In the genomic region with DNA sequence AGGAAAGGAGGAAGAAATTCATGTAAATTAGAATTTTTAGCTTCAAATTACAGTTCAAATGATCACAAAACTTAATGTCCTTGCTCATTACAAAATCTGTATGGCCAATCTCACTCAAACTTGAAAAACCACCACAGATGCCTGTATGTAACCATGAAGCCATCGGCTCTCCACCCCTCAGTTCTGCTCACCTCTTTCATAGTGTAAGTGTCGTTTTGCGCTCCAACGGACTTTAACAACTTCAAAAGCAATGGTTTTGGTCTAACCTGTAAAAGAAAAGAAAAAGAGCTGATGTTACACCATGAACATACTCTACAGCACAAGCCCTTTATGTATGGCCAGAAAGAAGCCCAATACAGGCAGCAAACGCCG, we compare ENCODE assay signal across 16 mouse cellular contexts.
"Had no signal": no experiment of that assay in that cellular context is flagged by ENCODE, and none has a peak within 500 bp of the region (broad histone marks: within the 10 kb centered on the region; RNA-seq: fewer than 3 reads in every experiment).

No protein-coding gene starts in this region.

- H3K27me3 ChIP-seq: neural tube, embryonic 13.5 days; neural tube, embryonic 15.5 days; stomach, embryonic 15.5 days had no signal

- H3K9me3 ChIP-seq: neural tube, embryonic 13.5 days; neural tube, embryonic 15.5 days; stomach, embryonic 15.5 days had no signal

- H3K27ac ChIP-seq: neural tube, embryonic 13.5 days; neural tube, embryonic 15.5 days; stomach, embryonic 15.5 days; stomach, postnatal 0 days had no signal

- DNase-seq: retina, postnatal 1 day; right cerebral cortex, adult 18-20 months; right cerebral cortex, postnatal 14 days; right cerebral cortex, postnatal 25 days; right cerebral cortex, postnatal 4 days; spleen, adult 18-20 months; thymus, adult 18-20 months; thymus, adult 2 months; thymus, postnatal 14 days; thymus, postnatal 25 days; thymus, postnatal 36 days; thymus, postnatal 4 days had no signal

- H3K4me2 ChIP-seq: neural tube, embryonic 13.5 days; neural tube, embryonic 15.5 days; stomach, embryonic 15.5 days had no signal

- H3K9ac ChIP-seq: neural tube, embryonic 13.5 days; neural tube, embryonic 15.5 days; stomach, embryonic 15.5 days had no signal

- H3K4me3 ChIP-seq: neural tube, embryonic 13.5 days; neural tube, embryonic 15.5 days; stomach, embryonic 15.5 days had no signal
